Mouse (Mus musculus): ENCODE results near the gene Gbp8.
"Not testable (repeated sequence)": the region's sequence is repeated elsewhere in the genome, so short reads cannot be mapped to it uniquely, and the experiment has no call there.

The Gbp8 gene

GRCm38 (mm10) chr5:105055279-105055678, 84.1 kb downstream of the Gbp8 start:
- DNase-seq (ENCODE audit: low spot score in 2 of 2): no peak

GRCm38 (mm10) chr5:105053471-105054169, 85.7 kb downstream of the Gbp8 start:
- not testable (repeated sequence) for DNase-seq (ENCODE audit: low spot score in 2 of 2)

- DNase-seq (ENCODE audit: low spot score in 2 of 2): no peak
These were observed 107.0 kb downstream of the Gbp8 start for GRCm38 (mm10) chr5:105032362-105032761.

- DNase-seq (ENCODE audit: low spot score in 2 of 2): no peak
These were observed 126.8 kb downstream of the Gbp8 start for GRCm38 (mm10) chr5:105012551-105012950.

- DNase-seq (ENCODE audit: low spot score in 2 of 2): no peak
These were observed 127.8 kb downstream of the Gbp8 start for GRCm38 (mm10) chr5:105011570-105011969.

GRCm38 (mm10) chr5:105010376-105010775, 129.0 kb downstream of the Gbp8 start:
- no peak for DNase-seq (ENCODE audit: low spot score in 2 of 2)

GRCm38 (mm10) chr5:104989411-104989810, 149.9 kb downstream of the Gbp8 start:
- no peak for DNase-seq (ENCODE audit: low spot score in 2 of 2)

GRCm38 (mm10) chr5:104988000-104988399, 151.3 kb downstream of the Gbp8 start:
- peak; percentile 5 to 27 for DNase-seq (ENCODE audit: low spot score in 2 of 2)

GRCm38 (mm10) chr5:104986706-104987105, 152.6 kb downstream of the Gbp8 start:
- no peak for DNase-seq (ENCODE audit: low spot score in 2 of 2)

GRCm38 (mm10) chr5:104982535-104982934, 156.8 kb downstream of the Gbp8 start, which contains the start of gene Abcg3:
Gene Abcg3 (minus strand): TSS chr5:104982718.
- DNase-seq (ENCODE audit: low spot score in 2 of 2): no peak

- DNase-seq (ENCODE audit: low spot score in 2 of 2): no peak
These were observed 160.3 kb downstream of the Gbp8 start for GRCm38 (mm10) chr5:104979040-104979513.

Measured in urinary bladder, postnatal 36 days (tissue).